Mouse (Mus musculus) liver, embryonic 11.5 days (tissue): ENCODE measurements around the gene Dapp1. TPM values are rescaled to one million over a fixed set of nuclear protein-coding genes. Genes with fewer than 3 reads are reported as not detected.
A peak's percentile ranks its signal among the peaks of the same experiment; 100 is the strongest.
"Not testable (repeated sequence)": the region's sequence is repeated elsewhere in the genome, so short reads cannot be mapped to it uniquely, and the experiment has no call there.

Source experiments
- ATAC-seq: fragments of 200-750 bp; cut with Nextera tagmentation; replicated peaks from 2 replicates; pipeline ENCODE4 v1.8.0; 2017; ENCODE audit warnings: moderate number of reproducible peaks, mild to moderate bottlenecking, moderate TSS enrichment, moderate library complexity; ENCODE audit not compliant: low FRiP score
- DNase-seq: peaks from one replicate; pipeline ENCODE4 v3.0.0-alpha.2; 2017; ENCODE audit warnings: low spot score
- H3K27ac ChIP-seq: fragments of 300-500 bp; sonication (generic); 2 replicates; pipeline ENCODE4 v1.5.1; 2014; ENCODE audit warnings: mild to moderate bottlenecking, low read depth, low read length, control low read depth
- H3K27me3 ChIP-seq: fragments of 300-500 bp; sonication (generic); replicated peaks from 2 replicates; pipeline ENCODE4 v1.6.1; 2014; ENCODE audit warnings: low read length, mixed read lengths; ENCODE audit not compliant: control insufficient read depth, insufficient read depth
- H3K36me3 ChIP-seq: fragments of 300-500 bp; sonication (generic); 2 replicates; pipeline ENCODE4 v1.6.1; 2014; ENCODE audit warnings: mild to moderate bottlenecking, low read length, moderate library complexity, mixed read lengths; ENCODE audit not compliant: control insufficient read depth, insufficient read depth
- H3K4me1 ChIP-seq: fragments of 300-500 bp; sonication (generic); replicated peaks from 2 replicates; pipeline ENCODE4 v1.6.1; 2014; ENCODE audit warnings: low read length, mixed read lengths; ENCODE audit not compliant: control insufficient read depth, insufficient read depth
- H3K4me2 ChIP-seq: fragments of 300-500 bp; sonication (generic); 2 replicates; pipeline ENCODE4 v1.6.1; 2014; ENCODE audit warnings: mild to moderate bottlenecking, control low read depth, moderate library complexity
- H3K4me3 ChIP-seq: fragments of 300-500 bp; sonication (generic); 2 replicates; pipeline ENCODE4 v1.5.1; 2014; ENCODE audit warnings: low read depth, low read length, control low read depth
- H3K9ac ChIP-seq: fragments of 300-500 bp; sonication (generic); 2 replicates; pipeline ENCODE4 v1.6.1; 2014; ENCODE audit warnings: low read depth, low read length, control low read depth
- H3K9me3 ChIP-seq: fragments of 300-500 bp; sonication (generic); 2 replicates; pipeline ENCODE4 v1.6.1; 2016; ENCODE audit warnings: low read length, inconsistent platforms, mixed read lengths; ENCODE audit not compliant: control insufficient read depth
- WGBS: fragments of 180-500 bp; shearing (Covaris S2); extraction: QIAGEN DNeasy Blood & Tissue Kit; methylation state at CpG from one replicate; pipeline ENCODE4 v1.1.7; 2014; 5-methylcytosine and 5-hydroxymethylcytosine counted together
- polyA plus RNA-seq: library from polyadenylated mRNA; unstranded; fragments of >200 nt; fragmentation: Nextera tagmentation; extraction: Ambion mirVana; gene quantifications from 2 replicates; pipeline ENCODE4 v1.2.1, GENCODE M21; 2014

Gene Dapp1
- polyA plus RNA-seq, 1 experiment from 2014 or later: 35.5 TPM

- Histone ChIP-seq H3K4me1 (peaks cover 73% of the 10 kb centered on the region), H3K27me3 (no peaks in the 10 kb centered on the region), H3K4me2 (peak overlapping the region; percentile 58), H3K4me3 (peak overlapping the region; percentile 14; the same call in 1 of the 2 replicates), H3K9me3 (no peaks in the 10 kb centered on the region), H3K36me3 (no peaks in the 10 kb centered on the region), H3K27ac (peak overlapping the region; percentile 43; the same call in 1 of the 2 replicates), H3K9ac (peak overlapping the region; percentile 51)
- ATAC-seq: no peak
- 18% methylated on average over 16 of the region's 16 CpGs for WGBS
- DNase-seq: no peak
Observed at GRCm38 (mm10) chr3:137955560-137956081, 25.7 kb downstream of the Dapp1 start.

GRCm38 (mm10) chr3:137954256-137954916, 27.0 kb downstream of the Dapp1 start:
- Histone ChIP-seq H3K9ac (no peak overlapping the region), H3K27me3 (no peaks in the 10 kb centered on the region), H3K4me2 (no peak overlapping the region), H3K9me3 (no peaks in the 10 kb centered on the region), H3K27ac (peak overlapping the region; percentile 88), H3K4me3 (no peak overlapping the region), H3K36me3 (no peaks in the 10 kb centered on the region), H3K4me1 (peaks cover 82% of the 10 kb centered on the region)
- ATAC-seq (no peak), DNase-seq (no peak)
- WGBS: 58% methylated on average over 23 of the region's 23 CpGs

GRCm38 (mm10) chr3:137952914-137953880, 28.1 kb downstream of the Dapp1 start:
- H3K36me3 ChIP-seq: no peaks in the 10 kb centered on the region
- ATAC-seq (peak; percentile 32), DNase-seq (peak; percentile 70)
- H3K4me2 ChIP-seq: peak overlapping the region; percentile 49
- no peaks in the 10 kb centered on the region for H3K27me3 ChIP-seq
- H3K4me3 ChIP-seq: no peak overlapping the region
- WGBS: 27% methylated on average over 14 of the region's 14 CpGs
- no peaks in the 10 kb centered on the region for H3K9me3 ChIP-seq
- no peak overlapping the region for H3K9ac ChIP-seq
- H3K4me1 ChIP-seq: peaks cover 84% of the 10 kb centered on the region
- H3K27ac ChIP-seq: peak overlapping the region; percentile 88

- H3K9me3 ChIP-seq: no peaks in the 10 kb centered on the region
- peak; percentile 61 for ATAC-seq
- peak overlapping the region; percentile 49 for H3K4me2 ChIP-seq
- H3K36me3 ChIP-seq: no peaks in the 10 kb centered on the region
- peak overlapping the region; percentile 46; the same call in 1 of the 2 replicates for H3K9ac ChIP-seq
- 25% methylated on average over 4 of the region's 4 CpGs for WGBS
- H3K4me3 ChIP-seq: no peak overlapping the region
- peaks cover 81% of the 10 kb centered on the region for H3K4me1 ChIP-seq
- peak overlapping the region; percentile 88 for H3K27ac ChIP-seq
- H3K27me3 ChIP-seq: no peaks in the 10 kb centered on the region
- DNase-seq: peak; percentile 56
Observed at GRCm38 (mm10) chr3:137952225-137952913, 29.0 kb downstream of the Dapp1 start.

DNA sequence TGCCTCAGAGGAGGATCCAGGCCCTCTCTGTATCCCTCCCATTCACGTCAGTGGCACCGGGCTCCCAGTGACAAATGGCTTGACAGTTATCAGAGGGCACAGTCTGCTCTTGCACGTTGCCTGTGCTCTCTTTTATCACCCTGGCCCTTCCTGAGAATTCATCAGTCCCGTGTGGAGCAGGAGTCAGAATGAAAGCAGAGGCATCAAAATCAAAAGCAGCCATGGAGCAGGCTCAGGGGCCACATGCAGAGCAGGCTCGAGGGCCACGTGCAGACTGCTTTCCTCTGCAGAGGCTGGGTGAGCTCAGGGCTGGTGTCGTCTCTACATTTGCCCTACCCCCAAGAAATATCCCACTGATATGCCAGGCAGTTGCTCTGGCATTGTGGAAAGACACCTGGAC, 29.5 kb downstream of the Dapp1 start:
- Histone ChIP-seq H3K9me3 (no peaks in the 10 kb centered on the region), H3K9ac (peak overlapping the region; percentile 46; the same call in 1 of the 2 replicates), H3K4me1 (peaks cover 75% of the 10 kb centered on the region), H3K4me2 (peak overlapping the region; percentile 49), H3K36me3 (no peaks in the 10 kb centered on the region), H3K27ac (peak overlapping the region; percentile 88), H3K4me3 (no peak overlapping the region), H3K27me3 (no peaks in the 10 kb centered on the region)
- DNase-seq (peak; percentile 56), ATAC-seq (peak; percentile 75)
- WGBS: 16% methylated on average over 7 of the region's 7 CpGs

GRCm38 (mm10) chr3:137951302-137951701, 30.0 kb downstream of the Dapp1 start:
- H3K9ac ChIP-seq, H3K4me2 ChIP-seq, H3K4me3 ChIP-seq, ATAC-seq, H3K27me3 ChIP-seq, H3K9me3 ChIP-seq, DNase-seq, H3K36me3 ChIP-seq: not testable (repeated sequence)
- Histone ChIP-seq H3K4me1 (peaks cover 70% of the 10 kb centered on the region), H3K27ac (peak overlapping the region; percentile 88; the same call in 1 of the 2 replicates)
- WGBS: 73% methylated on average over 3 of the region's 3 CpGs

DNA sequence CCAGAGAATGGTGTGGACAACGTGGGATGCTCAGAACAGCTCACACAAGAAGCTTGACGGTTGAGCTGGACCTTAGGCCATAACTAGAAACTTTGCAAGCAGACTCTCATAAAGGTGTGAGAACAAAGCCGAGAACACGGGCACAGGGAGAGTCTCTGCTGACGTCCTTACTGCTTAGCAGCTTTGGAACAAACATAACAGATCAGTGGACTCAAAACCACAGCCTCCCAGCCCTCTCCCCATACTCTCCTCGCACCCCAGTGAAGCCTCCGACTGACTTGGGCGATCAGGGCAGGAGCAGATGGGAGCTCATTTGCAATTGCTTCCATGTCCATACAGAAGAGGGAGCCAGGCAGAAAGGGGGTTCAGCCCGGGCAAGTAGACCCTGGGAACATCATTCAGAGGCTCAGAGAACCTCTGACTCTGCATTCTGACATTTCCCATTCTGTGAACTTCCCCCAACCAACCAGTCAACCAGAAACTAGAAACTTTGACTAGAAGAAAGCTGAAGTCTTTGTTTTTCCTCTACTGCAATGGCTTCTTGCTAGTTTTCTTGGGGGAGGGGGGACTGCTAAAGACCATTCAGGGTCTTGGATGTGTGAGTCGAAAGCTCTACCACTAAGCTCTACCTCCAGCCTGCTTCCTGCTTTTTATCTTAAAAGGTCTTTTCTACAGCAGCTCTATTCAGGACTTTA, 31.0 kb downstream of the Dapp1 start:
- 66% methylated on average over 10 of the region's 10 CpGs for WGBS
- DNase-seq (no peak), ATAC-seq (no peak)
- H3K27me3 ChIP-seq: no peaks in the 10 kb centered on the region
- H3K9me3 ChIP-seq: no peaks in the 10 kb centered on the region
- peaks cover 61% of the 10 kb centered on the region for H3K4me1 ChIP-seq
- H3K9ac ChIP-seq: no peak overlapping the region
- H3K4me3 ChIP-seq: no peak overlapping the region
- H3K36me3 ChIP-seq: no peaks in the 10 kb centered on the region
- no peak overlapping the region for H3K27ac ChIP-seq
- H3K4me2 ChIP-seq: no peak overlapping the region

- H3K4me2 ChIP-seq: no peak overlapping the region
- no peak overlapping the region for H3K9ac ChIP-seq
- H3K9me3 ChIP-seq: no peaks in the 10 kb centered on the region
- ATAC-seq: no peak
- H3K4me1 ChIP-seq: peaks cover 51% of the 10 kb centered on the region
- H3K4me3 ChIP-seq: no peak overlapping the region
- H3K27ac ChIP-seq: no peak overlapping the region
- no peaks in the 10 kb centered on the region for H3K27me3 ChIP-seq
- WGBS: 35% methylated on average over 4 of the region's 4 CpGs
- DNase-seq: no peak
- no peaks in the 10 kb centered on the region for H3K36me3 ChIP-seq
Observed at GRCm38 (mm10) chr3:137947525-137947924, 33.8 kb downstream of the Dapp1 start.
